Mouse (Mus musculus) lung, embryonic 14.5 days (tissue): ENCODE results near the gene Cyp2a12. TPM values are rescaled to one million over a fixed set of nuclear protein-coding genes. Genes with fewer than 3 reads are reported as not detected.

Experiments
- ATAC-seq: fragments of 200-750 bp; cut with Nextera tagmentation; 2 replicates; pipeline ENCODE4 v1.8.0; 2017; ENCODE audit warnings: mild to moderate bottlenecking, moderate TSS enrichment, moderate library complexity; ENCODE audit not compliant: insufficient read depth
- DNase-seq: peaks from one replicate; pipeline ENCODE4 v3.0.0-alpha.2; 2015
- H3K27ac ChIP-seq: fragments of 300-500 bp; sonication (generic); 2 replicates; pipeline ENCODE4 v1.5.1; 2014; ENCODE audit warnings: low read depth, mild to moderate bottlenecking, moderate library complexity
- H3K27me3 ChIP-seq: fragments of 300-500 bp; sonication (generic); 2 replicates; pipeline ENCODE4 v1.6.1; 2014; ENCODE audit warnings: low read length, control low read depth; ENCODE audit not compliant: insufficient read depth
- H3K36me3 ChIP-seq: fragments of 300-500 bp; sonication (generic); 2 replicates; pipeline ENCODE4 v1.6.1; 2014; ENCODE audit warnings: control low read depth; ENCODE audit not compliant: insufficient read depth
- H3K4me1 ChIP-seq: fragments of 300-500 bp; sonication (generic); 2 replicates; pipeline ENCODE4 v1.6.1; 2014; ENCODE audit warnings: antibody characterized with exemption, control low read depth; ENCODE audit not compliant: insufficient read depth
- H3K4me2 ChIP-seq: fragments of 300-500 bp; sonication (generic); 2 replicates; pipeline ENCODE4 v1.6.1; 2014; ENCODE audit warnings: mild to moderate bottlenecking
- H3K4me3 ChIP-seq: fragments of 300-500 bp; sonication (generic); 2 replicates; pipeline ENCODE4 v1.5.1; 2014; ENCODE audit warnings: low read depth, low read length
- H3K9ac ChIP-seq: fragments of 300-500 bp; sonication (generic); 2 replicates; pipeline ENCODE4 v1.6.1; 2014
- H3K9me3 ChIP-seq: fragments of 300-500 bp; sonication (generic); 2 replicates; pipeline ENCODE4 v1.6.1; 2016; ENCODE audit warnings: low read depth, low read length, control low read depth
- CTCF ChIP-seq: IDR thresholded peaks from 2 replicates; pipeline ENCODE4 v1.5.1; 2016; ENCODE audit warnings: antibody characterized with exemption, low read depth
- WGBS: fragments of 180-500 bp; shearing (Covaris S2); extraction: QIAGEN DNeasy Blood & Tissue Kit; methylation state at CpG from one replicate; pipeline ENCODE4 v1.1.7; 2014; 5-methylcytosine and 5-hydroxymethylcytosine counted together
- polyA plus RNA-seq: library from polyadenylated mRNA; unstranded; fragments of >200 nt; fragmentation: Nextera tagmentation; extraction: Ambion mirVana; gene quantifications from 2 replicates; pipeline ENCODE4 v1.2.1, GENCODE M21; 2014

Cyp2a12 gene
- polyA plus RNA-seq, 1 experiment from 2014 or later = not detected

- ATAC-seq (no peak), DNase-seq (no peak)
- no peaks in the 10 kb centered on the region for H3K4me1 ChIP-seq
- H3K27me3 ChIP-seq = no peaks in the 10 kb centered on the region
- WGBS = 73% methylated on average over 1 of the region's 1 CpGs
- no peak overlapping the region for H3K4me2 ChIP-seq
- no peaks in the 10 kb centered on the region for H3K36me3 ChIP-seq
- no peak overlapping the region for H3K9ac ChIP-seq
- TF ChIP-seq CTCF = no peak
- H3K4me3 ChIP-seq = no peak overlapping the region
- no peak overlapping the region for H3K27ac ChIP-seq
- H3K9me3 ChIP-seq = no peaks in the 10 kb centered on the region
These were observed 49.8 kb downstream of the Cyp2a12 start for GRCm38 (mm10) chr7:27078641-27079040.

- no peaks in the 10 kb centered on the region for H3K36me3 ChIP-seq
- H3K27me3 ChIP-seq = no peaks in the 10 kb centered on the region
- no peaks in the 10 kb centered on the region for H3K9me3 ChIP-seq
- TF ChIP-seq CTCF = no peak
- no peak overlapping the region for H3K9ac ChIP-seq
- DNase-seq (no peak), ATAC-seq (no peak)
- no peak overlapping the region for H3K4me3 ChIP-seq
- 57% methylated on average over 2 of the region's 2 CpGs for WGBS
- H3K4me1 ChIP-seq = no peaks in the 10 kb centered on the region
- no peak overlapping the region for H3K4me2 ChIP-seq
- H3K27ac ChIP-seq = no peak overlapping the region
These were observed 52.7 kb downstream of the Cyp2a12 start for GRCm38 (mm10) chr7:27081625-27082024.

Other genes with a start within 250 kb of the Cyp2a12 start
- gene Cyp2g1, start 220.2 kb upstream of the Cyp2a12 start, polyA plus RNA-seq = not detected in 2 replicates
- not detected in 2 replicates for gene Cyp2a5, start 193.8 kb upstream of the Cyp2a12 start, polyA plus RNA-seq
- not detected in 2 replicates for gene Cyp2a22, start 89.7 kb upstream of the Cyp2a12 start, polyA plus RNA-seq
- gene Cyp2f2, start 90.8 kb downstream of the Cyp2a12 start, polyA plus RNA-seq = 9.3 and 12.3 TPM in 2 replicates
- 0.11 and 0.20 TPM in 2 replicates for gene Cyp2t4, start 124.6 kb downstream of the Cyp2a12 start, polyA plus RNA-seq
- 48.4 and 50.0 TPM in 2 replicates for gene Egln2, start 137.7 kb downstream of the Cyp2a12 start, polyA plus RNA-seq
- gene Rab4b, start 149.8 kb downstream of the Cyp2a12 start, polyA plus RNA-seq = 59.4 and 62.1 TPM in 2 replicates
- gene Gm21983, start 152.0 kb downstream of the Cyp2a12 start, polyA plus RNA-seq = 0.55 and 1.5 TPM in 2 replicates
- 155 and 161 TPM in 2 replicates for gene Mia, start 152.1 kb downstream of the Cyp2a12 start, polyA plus RNA-seq
- gene BC024978, start 166.7 kb downstream of the Cyp2a12 start, polyA plus RNA-seq = 3.2 and 3.8 TPM in 2 replicates
- gene Snrpa, start 167.2 kb downstream of the Cyp2a12 start, polyA plus RNA-seq = 293 and 320 TPM in 2 replicates
- 5.4 and 5.9 TPM in 2 replicates for gene Itpkc, start 199.6 kb downstream of the Cyp2a12 start, polyA plus RNA-seq
- 12.8 and 13.7 TPM in 2 replicates for gene Coq8b, start 203.9 kb downstream of the Cyp2a12 start, polyA plus RNA-seq
- 15.2 and 16.2 TPM in 2 replicates for gene Numbl, start 229.4 kb downstream of the Cyp2a12 start, polyA plus RNA-seq